Mouse (Mus musculus) right cerebral cortex, postnatal 4 days (tissue): ENCODE results near the gene Ivd.

Experiments used
- DNase-seq: peaks from one replicate; pipeline ENCODE4 v3.0.0-alpha.2; 2022

Gene Ivd

DNA sequence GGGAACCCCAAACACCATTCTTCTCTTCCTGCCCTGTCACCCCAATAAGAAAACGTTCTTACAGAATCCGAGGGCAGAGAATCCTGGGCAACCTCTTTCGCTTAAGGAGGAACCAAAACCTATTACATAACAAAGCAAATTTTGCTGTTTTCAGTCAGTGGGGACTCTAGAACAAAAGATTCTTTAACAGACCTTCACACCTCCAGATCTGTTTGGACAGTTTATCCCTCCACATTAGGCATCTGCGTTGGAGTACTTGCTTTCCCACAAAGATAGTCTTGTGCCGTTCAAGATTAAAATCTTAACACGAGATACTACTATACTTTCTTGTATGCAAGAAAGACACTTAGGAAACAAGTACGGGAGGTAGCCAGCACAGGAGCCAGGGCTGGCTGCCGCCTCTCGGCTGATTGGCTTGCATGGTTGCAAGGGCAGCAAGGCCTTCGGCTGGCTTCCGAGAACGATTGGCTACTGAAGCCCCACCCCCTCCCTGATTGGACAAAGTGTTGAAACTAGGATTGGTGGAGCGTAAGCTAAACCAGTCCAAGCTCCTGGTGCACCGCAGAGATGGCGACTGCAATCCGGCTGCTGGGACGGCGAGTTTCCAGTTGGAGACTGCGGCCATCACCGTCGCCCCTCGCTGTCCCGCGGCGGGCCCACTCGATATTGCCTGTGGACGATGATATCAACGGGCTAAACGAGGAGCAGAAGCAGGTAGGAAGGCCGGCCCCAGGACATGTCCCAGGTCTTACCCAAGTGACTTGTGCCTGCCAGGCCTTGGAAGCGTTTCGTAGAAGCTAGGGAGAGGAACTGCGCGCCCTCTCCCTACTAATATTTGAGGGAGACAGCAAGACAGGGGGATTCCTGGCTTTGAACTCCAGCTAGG is at the start of gene Ivd:
TSS of gene Ivd (plus strand) at position 501 of the 886 bp plus-strand sequence.
- DNase-seq, result peak; percentile 82

DNA sequence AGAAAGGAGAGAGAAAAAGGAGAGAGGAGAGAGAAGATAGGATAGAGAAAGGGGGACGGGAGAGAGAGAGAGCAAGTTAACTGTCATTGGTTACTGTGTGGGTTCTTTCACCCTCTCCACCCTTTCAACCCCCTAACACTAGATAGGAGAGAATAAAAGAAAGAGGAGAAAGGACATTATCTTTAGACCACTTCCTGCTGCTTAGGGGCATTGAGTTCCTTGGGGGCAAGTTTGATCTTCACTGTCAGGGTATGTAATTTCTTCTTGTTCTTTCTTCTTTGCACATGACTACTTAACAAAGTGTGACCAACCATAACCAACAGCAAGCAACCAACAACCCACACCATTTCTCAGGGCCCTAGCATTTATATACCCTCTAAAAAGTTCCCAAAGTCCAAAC is 49.0 kb upstream of the Ivd start:
- DNase-seq, result no peak

DNA sequence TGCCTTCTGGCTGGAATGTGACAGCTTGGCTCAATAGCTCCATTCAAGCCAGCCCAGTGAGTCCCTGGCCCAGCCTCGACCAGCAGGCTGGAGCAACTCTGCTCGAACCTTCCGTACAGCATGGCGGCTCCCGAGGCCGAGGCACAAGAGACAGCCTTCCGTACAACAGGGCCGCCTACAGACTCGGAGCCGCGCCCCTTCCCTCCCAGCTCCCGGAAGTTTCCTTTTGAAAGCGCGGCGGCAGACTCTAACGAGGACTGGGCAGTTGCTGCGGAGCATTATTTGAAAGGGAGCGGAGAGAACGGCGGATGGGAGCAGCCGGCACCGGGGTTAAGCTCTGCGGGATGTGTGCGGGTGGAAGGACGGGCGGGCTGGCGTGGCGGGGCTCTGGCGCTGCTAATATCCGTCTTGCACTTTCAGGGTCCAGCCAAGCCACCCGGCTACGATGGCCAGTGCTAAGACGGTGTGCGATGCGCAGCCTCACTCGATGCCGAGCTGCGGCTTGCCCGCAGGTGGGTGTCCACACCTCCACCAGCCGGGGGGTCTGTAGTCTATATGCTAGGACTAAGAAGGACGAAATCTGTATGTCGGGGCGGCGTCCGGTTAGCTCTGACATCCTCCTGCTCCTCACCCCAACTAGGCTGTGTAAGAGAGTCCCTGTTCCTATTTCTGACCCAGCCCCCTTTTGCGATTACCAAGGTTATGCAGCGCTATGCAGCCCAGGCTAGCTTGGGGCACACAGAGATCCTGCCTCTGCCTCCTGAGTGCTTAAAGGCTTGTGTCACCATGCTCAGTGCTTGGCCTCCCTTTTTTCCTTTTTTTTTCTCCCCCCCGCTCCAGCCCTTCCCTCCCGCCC is 47.5 kb upstream of the Ivd start, which contains the start of gene Knstrn:
TSS of gene Knstrn (plus strand) at position 23 of the 856 bp plus-strand sequence.
- peak; percentile 80 for DNase-seq

DNA sequence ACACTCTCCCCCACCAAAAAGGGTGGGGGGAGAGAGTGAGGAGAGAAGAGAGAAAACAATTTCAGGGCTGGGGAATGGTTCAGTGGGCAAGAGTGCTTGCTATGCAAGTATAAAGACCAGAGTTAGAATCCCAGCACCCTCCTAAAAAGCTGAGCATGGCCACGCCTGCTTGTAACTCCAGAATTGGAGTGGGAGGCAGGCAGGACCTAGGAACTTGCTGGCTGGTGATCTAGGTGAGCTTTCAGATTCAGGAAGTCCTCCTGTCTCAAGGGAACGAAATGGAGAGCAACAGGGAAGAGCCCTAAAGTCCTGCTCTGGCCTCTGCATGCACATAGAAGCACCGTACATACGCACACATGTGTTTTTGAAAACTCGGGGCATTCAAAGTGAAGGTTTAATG is 39.0 kb upstream of the Ivd start:
- DNase-seq, result no peak

DNA sequence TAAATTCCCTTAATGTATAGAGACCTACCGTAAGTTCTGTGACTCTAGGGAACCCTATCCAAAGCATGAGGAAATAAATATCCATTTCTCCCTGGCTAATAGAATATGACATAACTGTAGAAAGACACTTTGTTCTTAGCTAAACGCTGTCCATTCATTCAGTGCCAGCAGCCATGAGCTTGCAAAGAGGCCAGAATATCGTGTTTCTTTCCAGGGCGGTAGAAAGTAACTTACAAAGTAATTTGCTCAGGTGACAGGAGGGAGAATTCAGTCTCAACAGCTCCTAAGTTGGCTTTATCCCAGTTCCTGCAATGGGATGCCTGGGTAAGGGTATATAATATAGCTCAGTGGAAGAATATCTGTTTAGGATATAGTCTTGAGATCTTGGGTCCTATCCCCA is 37.4 kb upstream of the Ivd start:
- DNase-seq, result no peak

DNA sequence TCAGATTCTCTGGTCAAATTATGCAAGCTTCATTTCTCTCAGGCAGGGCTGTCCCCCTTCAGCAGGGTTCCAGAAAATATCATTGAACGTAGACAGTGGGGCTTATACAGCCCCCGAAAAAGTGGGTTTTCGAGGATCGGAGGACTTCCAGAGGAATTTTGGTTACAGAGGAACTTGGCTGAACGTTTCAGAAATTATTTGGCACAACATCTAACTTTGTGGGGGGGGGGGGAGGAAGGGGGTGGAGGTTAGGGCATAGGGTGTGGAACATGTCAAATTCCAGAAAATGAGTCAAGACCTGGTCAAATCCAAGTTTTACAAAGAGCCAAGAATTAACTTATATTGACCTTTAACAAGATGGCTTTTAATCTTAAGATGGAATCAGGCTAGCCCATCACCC is 32.7 kb upstream of the Ivd start:
- DNase-seq, result no peak

DNA sequence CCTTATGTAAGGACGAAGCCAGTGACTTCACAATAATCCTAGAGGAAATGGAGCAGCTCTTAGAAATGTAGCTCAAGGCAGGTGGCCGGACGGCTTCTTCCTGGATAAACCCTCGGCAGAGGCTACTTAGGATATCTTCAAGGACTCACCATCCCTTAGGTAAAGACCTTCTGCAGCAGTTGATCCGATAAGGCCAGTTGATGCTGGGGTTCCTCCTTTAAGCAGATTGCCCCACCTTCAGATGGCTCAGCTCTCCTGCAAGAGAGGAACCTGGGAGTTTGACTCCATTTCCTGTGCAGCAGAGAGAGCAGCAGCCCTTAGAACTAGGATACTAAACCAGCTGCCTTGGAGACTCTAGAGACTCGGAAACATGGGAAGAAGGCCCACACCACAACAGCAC is 27.7 kb upstream of the Ivd start:
- DNase-seq, result no peak

DNA sequence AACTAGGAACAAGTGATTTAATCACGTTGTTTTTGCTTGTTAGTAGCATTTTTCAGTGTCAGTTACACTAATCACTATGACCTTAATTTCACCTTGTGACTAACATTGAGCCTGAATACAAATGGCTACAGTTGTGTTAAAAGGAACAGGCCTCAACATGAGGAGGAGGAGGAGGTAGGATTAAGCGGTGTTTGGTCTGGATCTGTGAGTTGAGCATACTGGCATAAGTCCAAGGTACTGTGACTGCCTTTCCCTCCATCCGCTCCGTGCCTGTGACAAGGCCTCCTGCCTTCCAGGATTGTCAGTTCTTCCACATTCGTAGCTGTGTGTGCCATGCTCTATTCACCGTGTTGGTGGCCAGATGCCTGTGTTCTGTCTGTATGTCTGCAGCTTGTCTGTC is 26.6 kb upstream of the Ivd start:
- DNase-seq, result no peak

DNA sequence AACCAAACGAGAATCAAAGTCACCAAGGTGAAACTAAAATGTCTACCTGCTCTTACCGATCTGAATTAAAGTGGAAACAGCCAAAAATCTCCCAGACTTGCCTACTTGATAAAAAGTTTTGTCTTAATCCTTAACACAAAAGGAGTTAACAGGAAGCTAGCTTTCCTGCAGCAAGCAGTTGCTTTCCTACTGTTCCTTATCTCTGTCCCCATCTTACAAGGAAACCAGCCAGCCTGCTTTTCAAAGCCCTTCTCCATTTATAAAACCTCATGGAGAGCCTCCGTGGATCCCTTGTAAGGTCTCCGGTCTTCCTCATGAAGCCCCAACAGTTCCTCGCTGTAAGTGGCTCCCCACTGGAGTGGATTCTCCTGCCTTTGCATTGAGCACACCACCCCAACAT is 23.4 kb upstream of the Ivd start:
- no peak for DNase-seq

DNA sequence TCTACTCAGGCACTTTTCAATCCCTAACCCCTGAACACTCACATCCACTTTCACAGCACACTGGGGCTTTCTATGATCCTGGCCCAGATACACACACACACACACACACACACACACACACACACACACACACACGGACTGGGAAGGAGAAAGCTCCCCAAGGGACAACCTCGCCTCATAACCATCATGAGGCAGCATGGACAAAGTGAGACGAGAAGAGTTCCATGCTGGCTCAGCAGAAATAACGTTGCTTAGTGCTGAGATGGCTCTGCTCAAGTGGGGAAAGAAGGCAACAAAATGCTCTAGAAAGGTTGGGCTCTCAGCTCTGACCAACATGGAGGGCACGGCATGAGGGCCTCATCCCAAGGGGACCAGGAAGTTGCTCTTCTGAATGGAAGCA is 20.6 kb upstream of the Ivd start:
- no peak for DNase-seq

DNA sequence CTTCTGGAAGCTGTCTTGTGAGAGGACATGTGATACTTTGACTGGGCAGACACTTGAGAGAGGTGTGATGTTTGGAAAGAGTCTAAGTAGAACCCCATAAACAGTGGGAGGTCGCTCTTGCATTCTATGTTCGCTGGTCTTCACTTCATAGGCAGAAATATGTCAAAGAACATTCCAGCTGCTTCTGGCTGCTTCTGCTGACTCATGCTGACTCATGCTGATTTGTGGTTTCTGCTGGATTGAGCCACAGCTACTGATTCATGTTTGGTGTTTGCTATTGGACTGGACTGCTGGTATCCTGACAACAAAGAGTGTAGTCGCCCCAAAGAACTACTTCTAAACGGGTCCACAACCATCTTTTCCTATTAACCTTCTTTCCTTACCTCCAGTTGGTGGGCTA is 20.0 kb upstream of the Ivd start:
- DNase-seq, result no peak

DNA sequence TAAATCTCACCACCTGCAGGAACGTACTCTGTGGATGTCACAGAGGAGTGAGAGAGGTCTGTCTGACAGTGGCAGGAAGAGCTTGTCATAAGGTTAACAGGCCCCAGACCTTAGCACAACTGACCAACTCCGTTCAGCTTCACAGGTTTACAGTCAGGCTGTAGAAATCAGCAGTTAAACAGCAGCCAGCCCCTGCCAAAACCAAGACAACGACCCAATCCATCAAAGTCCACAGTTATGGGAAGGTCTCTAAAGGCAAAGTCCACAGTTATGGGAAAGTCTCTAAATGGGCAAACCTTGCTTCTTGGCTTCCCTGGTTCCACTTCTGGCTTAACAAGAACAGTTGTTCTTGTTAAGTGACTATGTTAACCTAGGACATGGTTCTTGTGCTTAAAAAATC is 17.3 kb upstream of the Ivd start:
- no peak for DNase-seq

DNA sequence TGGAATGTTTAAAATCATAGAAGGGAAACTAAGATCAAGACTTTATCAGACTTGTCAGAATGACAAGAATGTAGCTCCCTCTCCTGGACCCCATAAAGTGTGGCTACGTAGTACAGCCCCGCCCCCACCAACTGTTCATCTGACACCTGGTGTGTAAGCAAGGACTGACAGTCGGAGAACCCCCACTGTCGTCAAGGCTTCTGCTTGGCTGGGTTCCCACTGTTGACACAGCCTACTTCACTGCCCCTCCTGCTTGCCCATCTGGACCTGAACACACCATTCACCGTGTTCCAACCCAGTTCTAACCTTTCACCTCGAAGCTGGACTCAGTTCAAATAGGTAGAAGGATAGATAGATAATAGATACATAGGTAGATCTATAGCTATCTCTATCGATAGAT is 15.5 kb upstream of the Ivd start:
- DNase-seq, result peak; percentile 8

DNA sequence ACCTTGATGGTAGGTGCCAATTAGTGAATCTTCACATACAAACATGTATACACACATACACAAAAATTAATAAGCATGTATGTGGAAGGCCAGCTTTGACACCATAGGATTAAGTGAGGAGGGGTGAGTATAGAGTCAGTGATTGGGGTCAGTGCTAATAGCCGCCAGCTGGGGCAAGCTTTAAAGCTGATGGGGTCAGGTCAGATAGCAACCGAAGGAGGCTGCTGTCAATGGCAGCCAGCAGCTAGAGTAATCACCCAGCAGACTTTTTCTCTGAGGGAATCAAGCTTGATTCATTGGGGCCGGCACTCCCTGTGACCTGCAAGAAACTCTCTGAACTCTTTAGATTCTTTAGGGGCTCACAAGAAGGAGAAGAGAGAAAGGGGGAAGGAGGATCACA is 10.0 kb upstream of the Ivd start:
- no peak for DNase-seq

DNA sequence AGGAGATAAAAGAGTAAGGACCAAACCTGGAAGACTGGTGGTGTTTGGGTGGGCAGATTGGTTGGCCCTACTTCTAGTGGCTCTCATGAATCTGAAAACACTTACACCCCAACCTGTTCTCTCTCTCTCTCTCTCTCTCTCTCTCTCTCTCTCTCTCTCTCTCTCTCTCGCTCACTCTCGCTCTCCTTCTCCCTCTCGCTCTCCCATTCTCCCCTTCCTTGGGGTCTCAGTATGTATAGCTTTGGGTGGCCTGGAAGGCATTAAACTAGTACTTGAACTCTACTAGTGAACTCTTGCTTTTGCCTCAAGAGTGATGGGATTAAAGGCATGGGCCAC is 554 bp downstream of the Ivd start:
- DNase-seq, result no peak

DNA sequence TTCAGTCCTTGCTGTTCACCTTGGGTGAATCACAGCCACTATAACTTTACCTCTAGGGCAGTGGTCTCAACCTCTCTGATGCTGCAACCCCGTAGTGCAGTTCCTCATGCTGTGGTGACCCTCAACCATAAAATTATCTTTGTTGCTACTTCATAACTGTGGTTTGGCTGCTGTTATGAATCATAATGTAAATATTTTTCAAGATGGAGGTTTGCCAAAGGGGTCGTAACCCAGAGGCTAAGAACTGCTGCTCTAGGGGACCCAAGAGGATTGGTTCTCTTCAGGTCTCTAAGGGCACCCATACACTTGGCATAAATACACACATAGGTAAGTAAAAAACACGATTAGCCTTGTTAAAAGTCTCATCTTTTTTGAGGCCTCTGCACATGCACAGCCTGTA is 8.8 kb downstream of the Ivd start:
- DNase-seq, result no peak

DNA sequence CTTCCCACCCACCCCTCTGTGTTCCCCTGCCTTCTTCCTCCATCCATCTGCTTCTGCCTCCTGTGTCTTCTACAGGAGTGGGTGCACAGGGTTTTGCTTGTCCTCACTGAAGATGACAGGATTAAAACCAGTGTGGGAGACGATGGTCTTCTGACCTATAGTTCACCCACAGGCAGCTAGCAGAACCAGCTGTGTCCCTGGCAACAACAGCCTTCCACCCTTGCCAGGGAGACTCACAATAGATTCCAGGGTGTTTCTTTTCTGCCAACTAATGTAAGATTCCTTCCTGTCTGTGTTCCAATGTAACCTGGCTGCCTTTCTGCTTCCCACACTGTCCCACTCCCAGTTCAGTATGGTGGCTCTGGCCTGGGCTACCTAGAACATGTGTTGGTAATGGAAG is 9.3 kb downstream of the Ivd start:
- no peak for DNase-seq

DNA sequence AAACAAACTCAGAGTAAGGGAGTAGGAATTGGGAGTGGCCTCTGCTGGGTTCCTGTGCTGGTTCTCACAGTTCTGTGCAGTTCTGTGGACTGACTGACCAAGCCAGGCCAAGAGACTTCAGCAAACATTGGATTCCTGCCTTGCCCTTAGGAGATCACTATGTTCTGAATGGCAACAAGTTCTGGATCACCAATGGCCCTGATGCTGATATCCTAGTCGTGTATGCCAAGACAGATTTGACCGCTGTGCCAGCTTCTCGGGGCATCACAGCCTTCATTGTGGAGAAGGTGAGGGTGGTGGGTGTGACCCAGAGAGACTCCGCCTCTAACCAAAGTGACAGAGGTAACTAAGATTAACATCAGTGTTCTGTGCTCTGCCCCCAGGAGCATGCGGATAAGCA is 11.3 kb downstream of the Ivd start:
- no peak for DNase-seq

DNA sequence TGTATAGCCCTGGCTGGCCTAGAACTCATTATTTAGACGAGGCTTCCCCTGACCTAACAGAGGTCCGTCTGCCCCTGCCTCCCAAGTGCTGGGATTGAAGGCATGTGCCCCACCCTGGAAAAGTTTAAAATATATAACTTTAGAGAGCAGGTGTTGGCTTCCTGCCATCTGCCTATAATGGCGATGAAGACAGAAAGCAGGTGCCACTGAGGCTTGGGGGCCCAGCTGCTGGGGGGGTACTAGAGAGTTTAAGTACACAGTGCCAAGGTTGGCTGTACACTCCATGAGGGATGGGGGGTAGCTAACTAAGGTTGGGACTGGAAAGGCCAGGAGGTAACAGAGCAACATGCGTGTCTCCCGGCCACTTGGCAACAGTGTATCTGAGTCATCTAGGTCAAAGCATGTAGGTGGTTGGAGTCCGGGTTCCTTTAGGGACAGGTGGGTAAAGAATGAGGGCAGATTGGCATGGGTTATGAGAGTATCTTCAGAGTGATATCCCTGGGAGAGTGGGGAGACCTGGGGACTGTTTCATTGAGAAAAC is 12.2 kb downstream of the Ivd start:
- DNase-seq, result no peak

DNA sequence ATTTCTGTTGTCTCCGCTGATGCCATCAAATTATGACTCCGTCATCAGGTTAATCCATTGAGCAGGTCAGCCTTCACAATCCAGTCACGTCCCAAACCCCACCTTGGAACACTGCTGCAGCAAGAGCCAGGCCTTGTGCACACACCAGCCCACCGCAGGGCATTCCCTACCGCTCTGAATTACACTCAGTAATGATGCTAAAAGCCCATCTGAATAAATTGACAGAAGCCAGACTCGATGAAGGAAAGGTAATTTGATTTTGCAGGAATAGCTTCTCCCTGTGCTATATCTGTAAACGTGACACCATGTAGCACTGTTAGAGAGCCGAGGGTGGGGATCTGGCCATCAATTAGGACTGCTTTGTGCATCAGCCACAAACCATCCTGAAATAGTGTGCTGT is 13.6 kb downstream of the Ivd start:
- no peak for DNase-seq

DNA sequence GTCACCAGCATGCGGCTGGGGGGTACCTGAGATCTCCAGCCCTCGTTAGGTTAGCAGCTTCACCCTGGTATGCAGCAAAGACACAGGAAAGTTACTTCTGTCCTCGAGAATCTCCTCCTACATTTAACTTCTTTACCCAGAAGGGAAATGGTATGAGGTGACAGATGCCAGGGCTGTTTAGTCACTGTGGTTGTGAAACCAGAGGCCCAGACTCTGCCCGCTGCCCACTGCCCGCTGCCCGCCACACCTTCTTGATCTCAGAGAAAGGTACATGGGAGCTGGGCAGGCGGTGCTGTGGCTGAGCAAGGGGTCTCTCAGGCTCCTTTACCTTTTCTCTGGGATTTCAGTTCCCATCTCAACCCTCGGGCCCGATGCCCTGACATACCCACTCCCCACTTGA is 14.7 kb downstream of the Ivd start:
- no peak for DNase-seq

DNA sequence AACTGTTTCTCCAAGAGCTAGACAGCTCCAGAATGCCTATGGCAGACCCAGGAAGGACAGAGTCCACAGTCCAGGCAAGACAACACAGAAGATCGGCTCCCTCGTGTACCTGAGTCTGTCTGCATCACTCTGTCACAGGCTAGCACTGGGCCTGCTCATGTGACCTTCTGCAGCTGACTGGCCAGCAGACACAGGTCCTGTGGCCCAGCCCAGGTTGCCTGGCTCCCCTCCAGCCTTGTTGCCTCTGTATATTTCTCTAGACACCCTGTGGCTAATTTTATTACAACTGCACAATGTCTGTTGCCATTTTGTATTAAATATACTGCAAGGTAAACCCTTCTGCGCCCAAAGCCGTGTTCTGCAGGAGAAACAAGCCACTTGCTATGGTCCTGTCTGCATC is 19.3 kb downstream of the Ivd start:
- no peak for DNase-seq

DNA sequence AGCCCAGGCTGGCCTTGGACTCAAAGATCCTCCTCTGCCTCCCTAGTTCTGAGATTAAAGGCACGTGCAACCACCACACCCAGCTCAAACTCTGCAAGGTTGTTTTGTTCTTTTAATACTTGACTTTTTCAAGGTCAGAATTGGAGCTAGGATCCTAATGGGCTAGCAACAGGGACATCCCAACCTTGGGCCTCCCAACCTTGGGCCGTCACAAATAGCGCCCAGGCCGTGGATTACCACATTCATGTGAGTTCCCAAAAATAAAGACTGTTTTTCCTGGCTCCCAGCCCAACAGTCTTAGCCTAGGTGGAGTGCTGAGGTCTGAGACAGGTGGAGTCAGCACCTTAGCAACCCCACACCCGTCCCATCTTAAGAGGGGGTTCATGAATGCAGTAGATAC is 20.2 kb downstream of the Ivd start:
- no peak for DNase-seq
